Mouse (Mus musculus) thymus, postnatal 0 days (tissue): ENCODE measurements around the gene Gm20809. TPM values are rescaled to one million over a fixed set of nuclear protein-coding genes. Genes with fewer than 3 reads are reported as not detected.
"Not testable (repeated sequence)": the region's sequence is repeated elsewhere in the genome, so short reads cannot be mapped to it uniquely, and the experiment has no call there.

Experiments used
- DNase-seq: peaks from one replicate; pipeline ENCODE4 v3.0.0-alpha.2; 2015; ENCODE audit warnings: low spot score
- polyA plus RNA-seq: library from polyadenylated mRNA; unstranded; fragments of >200 nt; fragmentation: Nextera tagmentation; extraction: Ambion mirVana; gene quantifications from 2 replicates; pipeline ENCODE4 v1.2.1, GENCODE M21; 2015

The Gm20809 gene
- not detected in 2 replicates for polyA plus RNA-seq

- DNase-seq = not testable (repeated sequence)
These were observed at the start of gene Gm20809 for GRCm38 (mm10) chrY:24454757-24455156. Gene Gm20809 (plus strand): TSS chrY:24455057.
